Mouse (Mus musculus): ENCODE data around the gene Lrrc59.

- TF ChIP-seq CTCF (IDR thresholded peaks at IDR 0.05; ENCODE audit: low read depth) = no peak
- TF ChIP-seq EP300 (IDR thresholded peaks at IDR 0.05; ENCODE audit: low read depth) = no peak
These were observed 33.2 kb upstream of the Lrrc59 start for GRCm38 (mm10) chr11:94596311-94596852.
